ENCODE assay signal across 7 mouse cellular contexts in the genomic region with DNA sequence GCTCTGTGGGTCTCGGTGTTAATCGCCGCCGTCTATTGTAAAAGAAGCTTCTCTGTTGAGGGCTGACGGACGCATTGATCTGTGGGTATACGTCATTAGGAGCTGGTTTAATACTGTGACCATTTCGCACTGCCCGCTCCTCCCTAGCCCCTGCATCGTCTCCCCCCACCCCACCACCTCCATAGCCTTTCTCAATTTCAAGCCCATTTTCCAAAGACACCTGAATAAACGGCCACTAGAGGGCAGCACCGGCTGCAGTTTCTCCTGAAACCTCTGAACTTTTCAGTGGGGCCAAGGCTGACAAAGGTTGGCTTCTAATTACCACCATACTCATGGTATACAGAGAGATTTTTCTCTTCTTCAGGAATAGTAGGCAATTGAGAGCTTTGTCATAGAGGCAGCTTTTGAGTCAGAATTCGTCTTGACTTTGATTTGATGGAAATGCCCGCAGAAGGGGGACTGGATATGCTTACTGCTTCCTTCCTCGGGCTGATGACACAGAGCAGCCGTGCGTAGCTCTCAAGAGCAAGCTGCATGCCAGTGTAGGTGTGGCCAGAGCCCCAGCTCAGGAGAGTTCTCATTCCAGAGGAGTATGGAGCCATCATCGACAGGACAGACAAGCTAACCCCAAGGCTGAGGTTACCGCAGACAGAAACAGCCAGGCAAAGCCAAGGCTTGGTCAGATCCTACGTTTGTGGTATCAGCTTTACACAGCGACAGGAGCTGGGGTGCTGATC. TPM values are rescaled to one million over a fixed set of nuclear protein-coding genes. Genes with fewer than 3 reads are reported as not detected.
DNase-seq lines count a peak whose midpoint lies in the region; ATAC-seq lines count a peak whose summit lies in the region.

No protein-coding gene starts in this region.

- peaks cover 7% of the 10 kb centered on the region for H3K27me3 ChIP-seq in intestine, embryonic 15.5 days (replicated peaks)

- peak; percentile 65 for DNase-seq in adrenal gland, adult 2 months
- DNase-seq in embryo, embryonic 10.5 days (ENCODE audit: low spot score), result peak; percentile 96
- DNase-seq in gastrocnemius, postnatal 14 days, result peak; percentile 78
- DNase-seq in left cerebral cortex, postnatal 25 days (ENCODE audit: low spot score in 2 of 2), result peak; percentile 90 to 94
- peak; percentile 91 for DNase-seq in mesoderm, embryonic 11.5 days (ENCODE audit: low read depth, low spot score)
- peak; percentile 99 for DNase-seq in right cerebral cortex, postnatal 4 days

- WGBS in intestine, embryonic 15.5 days, result 26% methylated on average over 21 of the region's 21 CpGs

- H3K4me2 ChIP-seq in intestine, embryonic 15.5 days (replicated peaks), result peak overlapping the region; percentile 64

- no peaks in the 10 kb centered on the region for H3K9me3 ChIP-seq in intestine, embryonic 15.5 days

- ATAC-seq in intestine, embryonic 15.5 days, result peak; percentile 81

- H3K36me3 ChIP-seq in intestine, embryonic 15.5 days, result no peaks in the 10 kb centered on the region

- intact Hi-C loops in gastrocnemius, postnatal 14 days (cut with DNase I; ENCODE audit: low total_unique reads), result no loop called here
- intact Hi-C loops in left cerebral cortex, postnatal 25 days (cut with DNase I), result loop anchor here (2.0 to 5.0 kb wide), 5 partner anchors 91 to 301 kb away; a partner anchor contains a TSS

- H3K9ac ChIP-seq in intestine, embryonic 15.5 days, result peak overlapping the region; percentile 13; the same call in 1 of the 2 replicates

- H3K27ac ChIP-seq in intestine, embryonic 15.5 days, result no peak overlapping the region

- H3K4me3 ChIP-seq in intestine, embryonic 15.5 days (replicated peaks), result peak overlapping the region; percentile 35

- H3K4me1 ChIP-seq in intestine, embryonic 15.5 days (replicated peaks), result no peaks in the 10 kb centered on the region; the same call in 1 of the 2 replicates

RNA-seq across cellular contexts. Expression of a gene that starts 42.0 kb away (rescaled TPM):
- under 1 TPM in 1 of 2 experiments, not detected in 1; 0.41 TPM for total RNA-seq in adrenal gland, adult 2 months (2021)
- polyA plus RNA-seq in adrenal gland, adult 2 months (2012; rRNA removed), result not detected in 2 replicates
- under 1 TPM; 0.16 to 0.27 TPM for total RNA-seq in gastrocnemius, postnatal 14 days (2021)
- 0.11 and 0.14 TPM in 2 replicates for polyA plus RNA-seq in intestine, embryonic 15.5 days (2015; fragmentation: Nextera tagmentation; extraction: Ambion mirVana)
- total RNA-seq in left cerebral cortex, postnatal 25 days (2021), result 100 to 1,000 TPM; 294 to 388 TPM

Comparison
In these comparisons a context has a peak if more than half of its experiments do, and no peak if none do; other contexts are left out.
1. RNA of a gene that starts 42.0 kb away (total RNA-seq): 294 to 388 TPM in left cerebral cortex, postnatal 25 days; 0.41 TPM in adrenal gland, adult 2 months and 0.16 to 0.27 TPM in gastrocnemius, postnatal 14 days; every median in the first group is over 100 times any median in the second.
2. Peak in every context shown above with its lines, with median percentiles within 50 percentile points of each other: DNase-seq.